Mouse (Mus musculus) CH12.LX (cell line): Measurements from ENCODE around the gene Creb1.

Experiments
- BHLHE40 ChIP-seq: IDR thresholded peaks from 2 replicates; pipeline ENCODE4 v1.6.1; 2011; ENCODE audit warnings: mild to moderate bottlenecking, low read depth, low read length, improper control_type of control experiment
- CHD1 ChIP-seq: IDR thresholded peaks from 2 replicates; pipeline ENCODE4 v1.6.1; 2012; ENCODE audit warnings: low read depth, low read length, improper control_type of control experiment, inconsistent platforms
- CHD2 ChIP-seq: IDR thresholded peaks from 2 replicates; pipeline ENCODE4 v1.6.1; 2011; ENCODE audit warnings: low read length, improper control_type of control experiment
- CTCF ChIP-seq, 2 experiments: IDR thresholded peaks in 1 of 2; conservative IDR thresholded peaks in 1 of 2; 2 replicates each; pipeline ENCODE4 v1.5.1; 2011 to 2012; ENCODE audit warnings: low read depth in 2 of 2, low read length in 2 of 2, improper control_type of control experiment in 1 of 2, inconsistent platforms in 1 of 2, mild to moderate bottlenecking in 1 of 2, moderate library complexity in 1 of 2
- IRF4 ChIP-seq: IDR thresholded peaks from 2 replicates; pipeline ENCODE4 v1.6.1; 2014; ENCODE audit warnings: low read depth, mild to moderate bottlenecking, inconsistent platforms, low read length, improper control_type of control experiment
- JUND ChIP-seq: conservative IDR thresholded peaks from 2 replicates; pipeline ENCODE4 v1.6.1; 2011; ENCODE audit warnings: low read depth, low read length, improper control_type of control experiment
- MYC ChIP-seq: IDR thresholded peaks from 2 replicates; pipeline ENCODE4 v1.6.1; 2011; ENCODE audit warnings: low read depth, mild to moderate bottlenecking, improper control_type of control experiment, low read length
- POLR2A ChIP-seq: IDR thresholded peaks from 2 replicates; pipeline ENCODE4 v1.6.1; 2011; ENCODE audit warnings: low read depth, mild to moderate bottlenecking, improper control_type of control experiment, low read length
- RCOR1 ChIP-seq: conservative IDR thresholded peaks from 2 replicates; pipeline ENCODE4 v1.6.1; 2012; ENCODE audit warnings: low read depth, mild to moderate bottlenecking, inconsistent platforms, low read length, improper control_type of control experiment

DNA sequence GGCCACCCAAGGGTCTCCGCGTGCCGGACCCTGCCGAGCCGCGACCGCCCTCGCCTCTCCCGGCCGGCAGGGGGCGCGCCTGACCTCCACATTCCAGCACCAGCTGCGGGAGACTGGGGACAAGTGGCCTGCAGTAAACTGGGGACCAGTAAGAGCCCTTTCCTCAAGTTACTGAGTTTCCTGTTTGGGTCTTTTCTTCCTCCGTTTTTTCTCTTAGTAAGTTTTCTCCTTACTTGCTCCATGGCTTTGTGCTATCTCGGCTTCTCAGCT, 85.2 kb downstream of the Creb1 start:
- no peak for TF ChIP-seq CHD1
- TF ChIP-seq POLR2A, result no peak
- TF ChIP-seq MYC, result no peak
- TF ChIP-seq CTCF (conservative IDR thresholded peaks at IDR 0.05 in 1 of 2, IDR thresholded peaks at IDR 0.05 in 1 of 2; ENCODE audit: low read depth in 2 of 2, low read length in 2 of 2), result peak; percentile 21 to 86; a peak in 2 of 4 replicates
- TF ChIP-seq RCOR1, result no peak
- peak; percentile 48; the same call in 1 of the 2 replicates for TF ChIP-seq BHLHE40
- no peak for TF ChIP-seq CHD2
- peak; percentile 33; the same call in 1 of the 2 replicates for TF ChIP-seq IRF4
- no peak for TF ChIP-seq JUND
